Mouse (Mus musculus) bone marrow macrophage, adult 2 months (primary cell): Measurements from ENCODE around the gene Myh9. TPM values are rescaled to one million over a fixed set of nuclear protein-coding genes. Genes with fewer than 3 reads are reported as not detected.
"Not testable (repeated sequence)": the region's sequence is repeated elsewhere in the genome, so short reads cannot be mapped to it uniquely, and the experiment has no call there.

Experiments used
- H3K27ac ChIP-seq: 2 replicates; pipeline ENCODE4 v1.5.1; 2012; ENCODE audit warnings: low read depth, low read length; ENCODE audit not compliant: insufficient read depth
- H3K4me1 ChIP-seq: 2 replicates; pipeline ENCODE4 v1.6.1; 2012; ENCODE audit warnings: low read length; ENCODE audit not compliant: control insufficient read depth, insufficient read depth
- H3K4me3 ChIP-seq: 2 replicates; pipeline ENCODE4 v1.5.1; 2012; ENCODE audit warnings: mild to moderate bottlenecking, low read length, moderate library complexity; ENCODE audit not compliant: insufficient read depth
- CTCF ChIP-seq: IDR thresholded peaks from 2 replicates; pipeline ENCODE4 v1.5.1; 2012; ENCODE audit warnings: low read depth, mild to moderate bottlenecking, low read length, moderate library complexity
- POLR2A ChIP-seq: IDR thresholded peaks from 2 replicates; pipeline ENCODE4 v1.6.1; 2012; ENCODE audit warnings: mild to moderate bottlenecking, low read depth, low read length, borderline replicate concordance
- polyA plus RNA-seq: library from polyadenylated mRNA; stranded (reverse); fragments of >200 nt; gene quantifications from 2 replicates; pipeline ENCODE4 v1.2.4, GENCODE M21; 2012; ENCODE audit not compliant: missing spikeins, insufficient read depth, insufficient read length

Myh9 gene
- polyA plus RNA-seq, 1 experiment = 194 TPM

DNA sequence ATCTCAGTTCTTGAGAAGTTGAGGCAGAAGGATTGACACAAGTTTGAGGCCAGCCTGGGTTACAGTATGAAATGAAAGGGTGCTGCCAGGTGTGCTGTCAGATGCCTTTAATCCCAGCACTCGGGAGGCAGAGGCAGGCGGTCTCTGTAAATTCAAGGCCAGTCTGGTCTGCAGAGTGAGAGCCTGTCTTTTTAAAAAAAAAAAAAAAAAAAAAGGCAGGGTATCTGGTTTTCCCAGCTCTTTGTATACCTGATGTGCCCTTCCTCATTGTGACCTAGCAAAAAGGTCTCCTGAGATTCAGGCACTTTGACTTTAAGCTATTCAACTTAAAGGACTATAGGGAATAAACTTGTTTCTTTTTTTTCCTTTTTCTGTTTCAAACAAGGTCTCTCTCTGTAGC is 10.0 kb upstream of the Myh9 start:
- TF ChIP-seq CTCF (no peak), POLR2A (no peak)
- Histone ChIP-seq H3K27ac (no peak overlapping the region), H3K4me3 (no peak overlapping the region), H3K4me1 (peaks cover 15% of the 10 kb centered on the region)

DNA sequence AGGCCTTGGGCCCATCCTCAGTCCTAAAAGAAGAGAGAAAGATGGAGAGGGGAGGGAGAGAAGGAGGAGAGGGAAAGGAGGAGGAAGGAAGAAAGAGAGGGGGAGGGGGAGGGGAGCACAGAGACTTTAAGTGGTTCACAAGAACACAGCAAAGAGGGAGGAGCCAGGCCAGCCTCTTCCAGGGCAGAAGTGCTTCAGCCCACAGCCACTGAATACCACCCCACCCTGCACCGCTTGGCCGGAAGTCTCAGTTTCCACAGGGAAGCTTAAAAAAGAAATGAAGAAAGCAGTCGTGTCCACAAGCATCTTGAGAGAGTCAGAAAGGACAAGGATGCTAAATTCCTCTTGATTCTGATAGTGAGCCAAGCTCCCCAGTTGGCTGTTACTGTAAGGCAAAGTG is 9.2 kb upstream of the Myh9 start:
- Histone ChIP-seq H3K4me3 (no peak overlapping the region), H3K4me1 (peaks cover 15% of the 10 kb centered on the region), H3K27ac (no peak overlapping the region)
- TF ChIP-seq CTCF (no peak), POLR2A (no peak)

DNA sequence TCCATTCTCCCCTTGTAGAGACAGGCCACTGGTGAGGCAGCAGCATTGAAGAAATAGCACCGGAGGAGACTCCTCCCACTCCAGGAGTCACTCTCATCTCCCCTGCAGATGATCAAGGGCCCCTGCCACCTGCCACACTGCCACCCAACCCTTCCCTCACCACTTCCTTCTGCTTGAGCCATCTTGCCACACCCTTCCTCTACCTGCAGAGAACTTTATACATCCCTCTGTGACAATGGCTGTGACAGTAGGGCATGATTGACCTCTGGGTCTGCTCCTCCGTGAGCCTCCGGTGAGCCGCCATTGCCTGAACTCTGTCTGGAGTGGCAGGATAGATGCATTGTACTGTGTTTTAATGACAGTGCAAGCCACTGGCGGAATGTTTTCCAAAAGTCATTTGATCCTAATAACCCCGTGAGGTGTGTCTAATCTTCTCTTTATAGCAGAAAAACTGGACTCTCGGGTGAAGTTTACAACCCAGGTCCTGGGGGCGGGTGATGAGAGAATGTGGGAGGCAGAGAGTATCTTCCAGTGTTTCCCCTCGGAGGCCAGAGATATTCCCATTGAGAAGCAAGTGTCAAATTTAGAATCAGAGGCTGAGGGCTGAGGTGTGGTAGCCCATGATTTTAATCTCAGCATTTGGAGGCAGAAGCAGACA is 7.7 kb upstream of the Myh9 start:
- no peak for TF ChIP-seq POLR2A
- no peak for TF ChIP-seq CTCF

DNA sequence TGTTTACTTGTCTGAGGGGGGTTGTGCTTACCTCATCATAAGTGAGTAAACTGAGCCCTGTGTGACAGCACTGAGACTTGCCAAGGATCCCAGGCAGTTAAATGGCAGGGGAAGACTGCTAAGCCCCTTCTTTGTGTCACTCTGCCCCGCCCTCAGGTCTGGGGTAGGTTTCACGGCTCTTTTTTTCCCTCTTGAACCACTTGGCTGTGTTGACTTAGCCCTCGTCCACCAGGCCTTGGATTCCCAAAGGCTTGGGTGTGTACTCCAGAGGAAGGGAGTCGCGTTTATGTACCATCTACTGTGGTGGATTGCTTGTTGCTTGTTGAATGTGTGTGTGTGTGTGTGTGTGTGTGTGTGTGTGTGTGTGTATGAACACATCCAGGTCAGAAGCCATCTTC is 7.1 kb upstream of the Myh9 start:
- Histone ChIP-seq H3K4me1 (peaks cover 11% of the 10 kb centered on the region), H3K27ac (no peak overlapping the region), H3K4me3 (no peak overlapping the region)
- TF ChIP-seq POLR2A (no peak), CTCF (no peak)

More for the DNA sequence above, 7.7 kb upstream of the Myh9 start:
- Histone ChIP-seq H3K4me1 (peaks cover 9% of the 10 kb centered on the region), H3K4me3 (no peak overlapping the region), H3K27ac (no peak overlapping the region)

DNA sequence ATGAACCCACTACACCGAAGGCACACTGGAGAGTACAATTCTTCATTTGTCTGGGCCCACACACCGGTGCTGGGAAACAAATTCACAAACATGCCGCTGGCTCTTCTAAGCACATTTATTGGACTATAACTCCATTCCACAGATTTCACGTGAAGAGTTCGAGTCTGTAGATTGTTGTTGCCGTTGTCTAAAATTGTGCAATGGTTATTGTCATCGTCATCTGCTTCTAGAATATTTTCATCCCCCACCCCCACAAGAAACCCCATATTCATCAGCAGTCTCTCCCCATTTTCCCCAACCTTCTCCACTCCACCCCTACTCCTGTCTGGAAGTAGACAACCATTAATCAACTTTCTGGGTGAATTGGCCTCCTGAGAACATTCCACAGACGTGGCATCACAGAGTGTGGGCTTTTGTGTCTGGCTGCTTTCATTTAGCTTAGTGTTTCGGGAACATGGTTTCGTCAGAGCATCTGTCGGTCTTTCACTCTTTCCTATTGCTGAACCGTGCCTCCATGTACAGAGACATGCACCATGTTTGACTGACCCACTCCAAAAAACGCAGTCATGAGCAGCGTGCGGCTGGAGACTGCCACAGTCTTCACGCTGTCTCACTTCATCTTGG is 6.6 kb upstream of the Myh9 start:
- Histone ChIP-seq H3K4me3 (no peak overlapping the region), H3K27ac (no peak overlapping the region), H3K4me1 (peaks cover 11% of the 10 kb centered on the region)
- no peak for TF ChIP-seq POLR2A
- TF ChIP-seq CTCF = no peak

DNA sequence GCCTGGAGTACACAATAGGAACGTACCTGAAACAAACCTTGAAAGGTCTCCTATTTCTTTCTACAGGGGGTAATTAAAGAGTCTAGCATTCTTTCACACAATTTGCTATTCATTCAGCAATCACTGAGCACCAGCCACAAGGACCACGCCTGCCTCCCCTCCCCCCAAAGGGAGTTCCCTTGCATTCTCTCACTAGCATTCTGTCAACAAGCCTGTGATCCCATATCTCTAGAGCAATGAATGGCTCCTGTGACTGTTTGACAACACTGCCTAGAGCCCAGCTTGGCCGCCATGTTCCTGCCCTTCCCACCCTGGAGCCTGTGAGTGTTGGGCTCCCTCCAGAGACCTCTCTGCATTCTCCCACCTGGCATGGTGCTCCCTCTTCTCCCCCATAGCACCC is 5.9 kb upstream of the Myh9 start:
- H3K4me3 ChIP-seq = no peak overlapping the region
- TF ChIP-seq POLR2A (no peak), CTCF (no peak)
- peaks cover 13% of the 10 kb centered on the region for H3K4me1 ChIP-seq
- no peak overlapping the region for H3K27ac ChIP-seq

DNA sequence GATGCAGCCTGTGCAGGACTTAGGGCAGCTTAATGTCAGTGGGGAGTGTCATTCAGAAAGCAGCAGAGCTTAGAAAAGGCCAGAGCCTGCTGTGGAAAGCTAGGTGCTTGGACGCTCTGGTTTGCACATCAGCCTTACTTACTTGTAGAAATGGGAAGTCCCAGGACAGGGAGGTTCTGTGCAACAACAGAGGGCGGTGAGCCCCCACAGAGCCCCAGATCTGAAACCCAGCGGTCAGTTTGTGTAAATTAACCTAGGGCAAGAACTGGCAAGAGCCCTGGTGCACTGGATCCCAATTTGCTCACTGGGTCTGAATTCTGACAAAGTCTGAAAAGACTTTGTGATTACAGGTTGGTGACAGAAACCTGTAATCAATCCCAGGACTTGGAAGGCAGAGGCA is 5.1 kb upstream of the Myh9 start:
- peaks cover 14% of the 10 kb centered on the region for H3K4me1 ChIP-seq
- no peak overlapping the region for H3K4me3 ChIP-seq
- no peak overlapping the region for H3K27ac ChIP-seq
- no peak for TF ChIP-seq POLR2A
- no peak for TF ChIP-seq CTCF

DNA sequence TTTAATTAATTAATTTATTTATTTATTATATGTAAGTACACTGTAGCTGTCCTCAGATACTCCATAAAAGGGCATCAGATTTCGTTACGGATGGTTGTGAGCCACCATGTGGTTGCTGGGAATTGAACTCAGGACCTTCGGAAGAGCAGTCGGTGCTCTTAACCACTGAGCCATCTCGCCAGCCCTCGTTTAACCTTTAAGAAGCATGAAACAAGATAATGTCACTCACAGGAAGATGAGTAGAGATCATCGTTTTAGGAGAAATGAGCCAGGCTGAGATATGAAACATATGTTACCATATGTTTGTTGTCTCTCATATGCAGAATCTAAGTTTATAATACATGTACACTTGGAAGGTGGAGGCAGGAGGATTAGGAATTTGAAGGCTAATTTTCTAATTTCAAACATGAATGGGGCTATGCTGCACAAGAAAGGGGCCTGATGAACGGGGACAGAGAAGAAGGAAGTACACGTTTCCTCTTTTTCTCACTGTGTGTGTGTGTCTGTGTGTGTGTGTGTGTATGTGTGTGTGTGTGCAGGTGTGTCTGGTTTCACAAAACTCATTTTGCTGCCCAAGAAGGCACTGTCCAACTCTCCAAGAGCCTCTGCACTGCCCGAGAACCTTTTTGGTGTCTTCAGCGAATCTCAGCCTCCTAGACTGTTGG is 4.1 kb upstream of the Myh9 start:
- not testable (repeated sequence) for H3K4me1 ChIP-seq, H3K27ac ChIP-seq, H3K4me3 ChIP-seq

DNA sequence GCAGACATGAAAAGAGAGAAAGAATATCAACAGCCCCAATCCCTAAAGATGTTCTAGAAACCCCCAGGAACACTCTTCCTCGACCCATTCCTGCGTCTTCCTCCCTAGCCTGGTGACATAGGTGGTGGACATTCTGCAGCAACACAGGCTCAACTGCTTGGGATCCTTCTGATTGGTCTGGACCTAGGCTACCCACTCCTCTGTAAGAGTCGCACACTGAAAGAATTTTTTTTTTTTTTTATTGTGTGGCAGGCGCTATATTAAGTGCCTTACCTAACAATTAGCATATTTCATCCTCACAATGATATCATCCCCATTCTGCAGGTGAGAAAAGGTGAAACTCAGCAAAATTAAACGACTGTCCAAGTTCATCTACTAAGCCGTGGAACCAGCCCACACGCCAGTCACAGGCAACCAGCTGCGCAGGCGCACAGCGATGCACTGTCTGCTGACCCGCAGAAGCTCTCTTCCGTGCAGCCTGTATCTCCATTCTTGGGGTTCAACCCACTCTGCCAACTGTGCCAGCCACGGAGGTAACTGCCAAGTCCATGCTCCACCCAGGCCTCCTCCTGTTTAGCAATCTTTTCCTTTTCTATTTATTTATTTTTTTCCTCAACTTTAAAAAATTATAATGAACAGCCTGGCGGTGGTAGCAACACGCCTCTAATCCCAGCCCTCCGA is 3.1 kb upstream of the Myh9 start:
- no peak overlapping the region for H3K4me3 ChIP-seq
- no peak overlapping the region for H3K27ac ChIP-seq
- peaks cover 7% of the 10 kb centered on the region for H3K4me1 ChIP-seq
- TF ChIP-seq CTCF = no peak
- no peak for TF ChIP-seq POLR2A

DNA sequence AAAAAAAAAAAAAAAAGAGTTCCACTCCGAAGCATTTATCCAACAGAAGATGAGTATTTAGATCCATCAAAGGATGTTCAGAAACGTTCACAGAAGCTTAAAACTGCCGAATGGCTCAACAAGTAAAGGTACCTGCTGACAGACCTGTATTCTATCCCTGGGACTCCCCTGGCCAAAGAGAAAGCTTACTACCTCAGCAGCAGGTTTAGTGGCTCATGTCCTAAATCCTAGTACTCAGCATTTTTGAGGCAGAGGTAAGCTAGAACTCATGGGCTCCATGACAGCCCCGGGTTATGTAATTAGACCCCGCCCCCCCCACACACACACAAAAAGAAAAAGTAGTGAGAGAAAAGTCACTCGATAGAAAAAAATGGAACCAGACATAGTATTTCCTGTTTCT is 2.1 kb upstream of the Myh9 start:
- no peak overlapping the region for H3K4me3 ChIP-seq
- TF ChIP-seq CTCF = no peak
- no peak for TF ChIP-seq POLR2A
- H3K4me1 ChIP-seq = peaks cover 10% of the 10 kb centered on the region
- no peak overlapping the region for H3K27ac ChIP-seq

DNA sequence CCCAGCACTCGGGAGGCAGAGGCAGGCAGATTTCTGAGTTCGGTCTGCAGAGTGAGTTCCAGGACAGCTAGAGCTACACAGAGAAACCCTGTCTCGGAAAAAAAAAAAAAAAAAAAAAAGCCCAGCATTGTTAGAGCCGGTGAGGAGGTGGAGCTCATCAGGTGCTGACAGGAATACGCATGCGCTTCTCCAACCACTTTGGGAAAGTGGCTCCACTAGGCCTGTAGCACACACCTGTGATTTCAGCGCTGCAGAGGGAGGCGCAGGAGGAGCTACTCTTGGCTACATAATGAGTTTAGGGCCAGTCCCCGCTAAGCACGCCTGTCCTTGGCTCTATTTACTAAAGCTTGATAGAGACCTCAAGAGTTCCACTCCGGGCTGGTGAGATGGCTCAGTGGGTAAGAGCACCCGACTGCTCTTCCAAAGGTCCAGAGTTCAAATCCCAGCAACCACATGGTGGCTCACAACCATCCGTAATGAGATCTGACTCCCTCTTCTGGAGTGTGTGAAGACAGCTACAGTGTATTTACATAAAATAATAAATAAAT is 1.6 kb upstream of the Myh9 start:
- H3K4me3 ChIP-seq, H3K27ac ChIP-seq: not testable (repeated sequence)
- H3K4me1 ChIP-seq = peaks cover 12% of the 10 kb centered on the region
